Mouse (Mus musculus) spleen, postnatal 10 days (tissue): ENCODE measurements around the gene Limch1.

Experiments
- DNase-seq, 2 experiments: peaks; one replicate each; pipeline ENCODE4 v3.0.0; 2021 to 2022; ENCODE audit warnings: low spot score in 2 of 2

Gene Limch1

GRCm38 (mm10) chr5:66830206-66830605 is 84.6 kb downstream of the Limch1 start:
- no peak for DNase-seq

GRCm38 (mm10) chr5:66834756-66835155 is 89.1 kb downstream of the Limch1 start:
- DNase-seq: no peak

- no peak for DNase-seq
Measured at GRCm38 (mm10) chr5:66836892-66837291, 91.3 kb downstream of the Limch1 start.

- DNase-seq: no peak
Measured at GRCm38 (mm10) chr5:66841971-66842370, 96.3 kb downstream of the Limch1 start.

GRCm38 (mm10) chr5:66842776-66843175 is 97.1 kb downstream of the Limch1 start:
- no peak for DNase-seq

GRCm38 (mm10) chr5:66848136-66848535 is 102.5 kb downstream of the Limch1 start:
- no peak for DNase-seq

- DNase-seq: no peak
Measured at GRCm38 (mm10) chr5:66849148-66849547, 103.5 kb downstream of the Limch1 start.

GRCm38 (mm10) chr5:66850721-66851251 is 105.2 kb downstream of the Limch1 start:
- DNase-seq: no peak

GRCm38 (mm10) chr5:66851708-66852107 is 106.1 kb downstream of the Limch1 start:
- no peak for DNase-seq

- DNase-seq: no peak
Measured at GRCm38 (mm10) chr5:66854263-66854662, 108.6 kb downstream of the Limch1 start.

GRCm38 (mm10) chr5:66855358-66856107 is 109.9 kb downstream of the Limch1 start:
- DNase-seq: no peak

GRCm38 (mm10) chr5:66859506-66859905 is 113.9 kb downstream of the Limch1 start:
- DNase-seq: no peak

- no peak for DNase-seq
Measured at GRCm38 (mm10) chr5:66861232-66862035, 115.8 kb downstream of the Limch1 start.

- no peak for DNase-seq
Measured at GRCm38 (mm10) chr5:66862151-66862550, 116.5 kb downstream of the Limch1 start.

GRCm38 (mm10) chr5:66865229-66865628 is 119.6 kb downstream of the Limch1 start:
- no peak for DNase-seq

- DNase-seq: no peak
Measured at GRCm38 (mm10) chr5:66866019-66866418, 120.4 kb downstream of the Limch1 start.

- DNase-seq: no peak
Measured at GRCm38 (mm10) chr5:66869545-66869944, 123.9 kb downstream of the Limch1 start.

- DNase-seq: no peak
Measured at GRCm38 (mm10) chr5:66871521-66872050, 126.0 kb downstream of the Limch1 start.

GRCm38 (mm10) chr5:66872053-66872452 is 126.4 kb downstream of the Limch1 start:
- no peak for DNase-seq

GRCm38 (mm10) chr5:66872681-66873080 is 127.1 kb downstream of the Limch1 start:
- DNase-seq: no peak

- no peak for DNase-seq
Measured at GRCm38 (mm10) chr5:66876018-66876805, 130.6 kb downstream of the Limch1 start.

- DNase-seq: no peak
Measured at GRCm38 (mm10) chr5:66877066-66877465, 131.4 kb downstream of the Limch1 start.
